Mouse (Mus musculus): ENCODE measurements at regions not wholly inside any gene's neighbourhood (a gene's known extent, or its start where the extent isn't known, plus 50 kb on each side); places are given as distances from the start of the nearest gene placed in this dataset.

- peak overlapping the region; percentile 86 for H3K27ac ChIP-seq (ENCODE audit: low read depth, low read length)
- H3K36me3 ChIP-seq (ENCODE audit: control insufficient read depth, insufficient read depth, low read length): no peaks in the 10 kb centered on the region
- DNase-seq (ENCODE audit: low spot score) (no peak), ATAC-seq (replicated peaks; ENCODE audit: low FRiP score) (peak; percentile 89)
- peak overlapping the region; percentile 47 for H3K9ac ChIP-seq (ENCODE audit: low read depth, low read length)
- H3K4me2 ChIP-seq: peak overlapping the region; percentile 52
- H3K4me1 ChIP-seq (replicated peaks; ENCODE audit: control insufficient read depth, insufficient read depth, low read length): peaks cover 72% of the 10 kb centered on the region
- no peaks in the 10 kb centered on the region for H3K27me3 ChIP-seq (replicated peaks; ENCODE audit: control insufficient read depth, insufficient read depth, low read length)
- WGBS: 40% methylated on average over 7 of the region's 7 CpGs
- no peaks in the 10 kb centered on the region for H3K9me3 ChIP-seq (ENCODE audit: control insufficient read depth, low read length)
- no peak overlapping the region for H3K4me3 ChIP-seq (ENCODE audit: low read depth, low read length)
These were observed 49.8 kb upstream of the Picalm start for GRCm38 (mm10) chr7:90080083-90080772.

All from liver, embryonic 11.5 days (tissue).